16 mouse cellular contexts compared by ENCODE assay signal in genomic region chr9:32962679-32963205, GRCm38 (mm10).
"Had no signal": no experiment of that assay in that cellular context is flagged by ENCODE, and none has a peak within 500 bp of the region (broad histone marks: within the 10 kb centered on the region; RNA-seq: fewer than 3 reads in every experiment).

No protein-coding gene starts in this region.

- H3K27me3 ChIP-seq: limb, embryonic 15.5 days; liver, embryonic 12.5 days; neural tube, embryonic 12.5 days; stomach, embryonic 15.5 days had no signal

- H3K4me1 ChIP-seq: limb, embryonic 15.5 days; liver, embryonic 12.5 days; midbrain, embryonic 10.5 days; neural tube, embryonic 12.5 days; stomach, embryonic 15.5 days had no signal

- H3K27ac ChIP-seq: left cerebral cortex, adult 2 months; limb, embryonic 15.5 days; liver, embryonic 12.5 days; midbrain, embryonic 10.5 days; neural tube, embryonic 12.5 days; stomach, embryonic 15.5 days had no signal

- H3K4me3 ChIP-seq: left cerebral cortex, adult 2 months; limb, embryonic 15.5 days; liver, embryonic 12.5 days; midbrain, embryonic 10.5 days; myocyte; neural tube, embryonic 12.5 days; stomach, embryonic 15.5 days had no signal

- DNase-seq: kidney, postnatal 25 days; lung, embryonic 14.5 days; lung, postnatal 10 days; lung, postnatal 4 days; midbrain, embryonic 14.5 days; right cerebral cortex, adult 18-20 months; right cerebral cortex, postnatal 25 days; thymus, adult 2 months; thymus, postnatal 36 days had no signal

- H3K36me3 ChIP-seq: limb, embryonic 15.5 days; liver, embryonic 12.5 days; midbrain, embryonic 10.5 days; neural tube, embryonic 12.5 days; stomach, embryonic 15.5 days had no signal
